Mouse (Mus musculus): Measurements from ENCODE around the gene Catsperg1.
"Not testable (repeated sequence)": the region's sequence is repeated elsewhere in the genome, so short reads cannot be mapped to it uniquely, and the experiment has no call there.

Catsperg1 gene

GRCm38 (mm10) chr7:29228202-29228601, 14.4 kb upstream of the Catsperg1 start:
- no peak for DNase-seq

GRCm38 (mm10) chr7:29225520-29225919, 11.7 kb upstream of the Catsperg1 start:
- no peak for DNase-seq

GRCm38 (mm10) chr7:29224756-29225394, 11.0 kb upstream of the Catsperg1 start:
- DNase-seq, result no peak

- DNase-seq, result no peak
These were observed 1.0 kb upstream of the Catsperg1 start for GRCm38 (mm10) chr7:29214846-29215245.

GRCm38 (mm10) chr7:29214236-29214635, 401 bp upstream of the Catsperg1 start:
- DNase-seq, result no peak

GRCm38 (mm10) chr7:29212775-29213560, 867 bp downstream of the Catsperg1 start:
- not testable (repeated sequence) for DNase-seq

GRCm38 (mm10) chr7:29212199-29212765, 1.6 kb downstream of the Catsperg1 start:
- no peak for DNase-seq

GRCm38 (mm10) chr7:29211415-29212198, 2.2 kb downstream of the Catsperg1 start:
- DNase-seq, result peak; percentile 89

GRCm38 (mm10) chr7:29211013-29211412, 2.8 kb downstream of the Catsperg1 start:
- not testable (repeated sequence) for DNase-seq

- no peak for DNase-seq
These were observed 11.3 kb downstream of the Catsperg1 start for GRCm38 (mm10) chr7:29202577-29202976.

GRCm38 (mm10) chr7:29194230-29194629, 19.6 kb downstream of the Catsperg1 start:
- not testable (repeated sequence) for DNase-seq

- DNase-seq, result not testable (repeated sequence)
These were observed 32.5 kb downstream of the Catsperg1 start for GRCm38 (mm10) chr7:29181323-29181722.

GRCm38 (mm10) chr7:29180854-29181236, 33.0 kb downstream of the Catsperg1 start:
- no peak for DNase-seq

- DNase-seq, result peak; percentile 99
These were observed 33.6 kb downstream of the Catsperg1 start, which contains the start of gene Psmd8 for GRCm38 (mm10) chr7:29180077-29180853. Gene Psmd8 (minus strand): TSS chr7:29180701.

- no peak for DNase-seq
These were observed 34.5 kb downstream of the Catsperg1 start for GRCm38 (mm10) chr7:29179323-29179722.

GRCm38 (mm10) chr7:29178106-29178505, 35.7 kb downstream of the Catsperg1 start:
- DNase-seq, result no peak

GRCm38 (mm10) chr7:29172390-29173016, 41.3 kb downstream of the Catsperg1 start:
- no peak for DNase-seq

GRCm38 (mm10) chr7:29171562-29172097, 42.2 kb downstream of the Catsperg1 start:
- no peak for DNase-seq

GRCm38 (mm10) chr7:29170755-29171561, 42.9 kb downstream of the Catsperg1 start:
- no peak for DNase-seq

- DNase-seq, result peak; percentile 88
These were observed 43.6 kb downstream of the Catsperg1 start, which contains the start of the genes Ggn and Spred3 for GRCm38 (mm10) chr7:29170066-29170754. Gene Ggn (plus strand): TSS chr7:29170210. Gene Spred3 (minus strand): TSS chr7:29170411.
